Mouse (Mus musculus) activated CD4-positive, CD25-positive, alpha-beta regulatory T cell, adult 4 months (primary cell): ENCODE data around the gene Cdkal1. TPM values are rescaled to one million over a fixed set of nuclear protein-coding genes. Genes with fewer than 3 reads are reported as not detected.

ENCODE experiments used
- ATAC-seq: one replicate; pipeline ENCODE4 v1.8.0; 2017
- polyA plus RNA-seq, 2 experiments: library from polyadenylated mRNA; unstranded; fragments of 100-300 nt; shearing (Covaris generic); gene quantifications; one replicate each; pipeline ENCODE4 v1.2.1; 2017

The Cdkal1 gene
- polyA plus RNA-seq, 2 experiments from 2014 or later, result 28.7 to 40.9 TPM

DNA sequence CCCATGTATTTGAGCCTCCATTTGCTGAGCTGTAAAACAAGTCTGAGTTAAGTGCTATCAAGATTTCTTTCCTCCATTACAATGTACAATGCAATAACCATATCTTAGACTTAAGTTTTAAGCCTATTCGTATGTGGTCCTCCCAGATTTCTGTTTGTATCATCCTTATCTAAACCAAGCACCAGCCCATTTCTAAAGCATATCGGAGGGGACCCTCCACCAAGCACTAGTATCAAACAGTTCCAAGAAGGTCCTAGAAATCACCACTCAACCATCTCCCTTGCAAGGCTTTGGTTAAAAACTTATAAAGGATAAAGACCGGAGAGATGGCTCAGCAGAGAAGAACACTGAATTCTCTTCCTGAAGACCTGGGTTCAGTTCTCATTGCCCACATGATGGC lies 47.1 kb downstream of the Cdkal1 start:
- no peak for ATAC-seq

- ATAC-seq, result no peak
Measured at GRCm38 (mm10) chr13:29807930-29808329, 47.5 kb downstream of the Cdkal1 start.

DNA sequence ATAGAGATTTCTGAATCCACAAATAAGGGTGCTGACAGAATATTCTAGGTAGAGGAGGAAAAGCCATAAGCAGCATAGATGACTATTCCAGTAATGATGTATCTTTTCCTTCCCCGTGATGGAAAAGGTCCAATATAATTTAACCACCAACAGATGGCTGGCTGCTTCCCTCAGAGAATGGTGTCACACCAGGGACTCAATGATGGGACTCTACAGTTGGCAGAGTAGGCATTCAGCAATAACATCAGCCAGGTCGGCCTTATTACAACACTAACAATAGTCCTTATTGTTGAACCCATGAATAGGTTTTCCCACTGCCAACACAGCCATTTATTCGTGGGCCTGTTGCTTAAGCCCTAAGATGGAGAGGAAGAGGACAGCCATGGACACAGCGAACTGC lies 48.6 kb downstream of the Cdkal1 start:
- no peak for ATAC-seq

DNA sequence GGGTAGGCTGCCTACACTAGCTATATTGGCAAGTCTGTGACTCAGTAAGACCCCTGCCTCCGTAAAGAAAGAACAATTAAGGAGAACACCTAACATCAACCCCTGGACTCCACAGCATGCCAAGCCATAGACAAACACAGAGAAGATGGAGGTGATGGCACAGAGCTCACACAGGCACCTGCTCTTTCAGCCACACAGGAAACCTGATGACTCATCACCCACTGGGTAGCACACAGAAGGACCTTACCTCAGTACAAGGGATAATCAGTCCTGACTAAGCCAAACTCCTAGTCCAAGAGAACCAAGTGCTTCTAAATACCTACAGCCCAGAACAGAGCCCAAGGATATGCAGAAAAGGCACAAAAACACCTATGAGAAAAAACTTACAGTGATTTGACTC lies 50.2 kb downstream of the Cdkal1 start:
- no peak for ATAC-seq

DNA sequence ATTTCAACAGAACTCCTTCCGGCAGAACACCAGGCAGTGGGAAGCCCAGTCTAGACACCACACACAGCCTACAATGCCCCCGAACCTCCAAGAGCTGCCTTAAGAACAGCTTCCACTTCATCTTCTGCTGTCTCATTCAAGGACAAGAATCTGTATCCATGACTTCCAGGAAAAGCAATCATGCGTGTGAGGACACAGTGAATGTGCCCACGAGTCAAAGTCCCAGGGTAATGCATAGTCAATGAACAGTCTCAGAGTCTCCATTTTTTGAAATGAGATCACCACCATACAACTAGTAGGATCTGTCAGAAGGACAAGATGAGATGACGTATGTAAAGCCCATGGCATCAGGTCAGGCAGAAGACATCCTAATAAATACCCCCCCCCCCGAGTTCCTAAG lies 51.4 kb downstream of the Cdkal1 start:
- no peak for ATAC-seq

DNA sequence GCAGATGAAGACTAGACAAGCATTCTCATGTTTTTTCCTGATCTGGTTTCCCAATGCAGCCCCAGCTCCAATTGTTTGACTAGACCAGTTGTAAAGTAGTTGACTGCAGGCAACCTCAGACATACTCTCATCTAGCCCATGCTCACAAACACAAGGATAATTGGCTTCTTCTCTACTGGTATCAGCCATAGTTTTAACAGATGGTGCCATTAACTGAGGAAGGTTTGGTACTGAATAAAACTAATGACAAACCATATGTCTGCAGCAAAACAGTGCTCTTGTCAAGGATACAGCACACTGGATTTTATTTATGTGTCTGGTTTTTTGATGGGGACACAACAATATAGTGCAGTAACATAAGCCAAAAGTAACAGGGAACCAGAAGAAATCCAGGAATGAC lies 52.8 kb downstream of the Cdkal1 start:
- ATAC-seq, result no peak

- ATAC-seq, result no peak
Measured at GRCm38 (mm10) chr13:29800078-29800477, 55.4 kb downstream of the Cdkal1 start.

- ATAC-seq, result no peak
Measured at GRCm38 (mm10) chr13:29792112-29792511, 63.4 kb downstream of the Cdkal1 start.

DNA sequence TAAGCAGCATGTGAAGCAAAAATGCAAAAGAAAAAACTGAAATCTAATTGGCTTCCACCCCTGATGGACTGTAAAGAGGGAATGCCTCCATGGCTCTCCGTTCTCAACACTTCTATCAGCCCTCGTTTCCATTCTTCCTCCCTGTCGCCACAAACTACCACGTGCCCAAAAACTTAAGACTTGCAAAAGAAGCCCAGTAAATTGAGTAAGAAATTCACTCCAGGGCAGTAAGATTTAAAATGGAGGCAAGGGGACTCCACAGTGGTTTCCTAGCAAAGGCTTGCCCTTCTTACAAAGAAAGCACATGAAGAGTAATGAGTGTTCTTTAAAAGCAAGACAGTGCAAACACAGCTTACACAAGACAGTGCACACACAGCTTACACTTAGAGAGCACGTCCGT lies 64.0 kb downstream of the Cdkal1 start:
- ATAC-seq, result no peak

DNA sequence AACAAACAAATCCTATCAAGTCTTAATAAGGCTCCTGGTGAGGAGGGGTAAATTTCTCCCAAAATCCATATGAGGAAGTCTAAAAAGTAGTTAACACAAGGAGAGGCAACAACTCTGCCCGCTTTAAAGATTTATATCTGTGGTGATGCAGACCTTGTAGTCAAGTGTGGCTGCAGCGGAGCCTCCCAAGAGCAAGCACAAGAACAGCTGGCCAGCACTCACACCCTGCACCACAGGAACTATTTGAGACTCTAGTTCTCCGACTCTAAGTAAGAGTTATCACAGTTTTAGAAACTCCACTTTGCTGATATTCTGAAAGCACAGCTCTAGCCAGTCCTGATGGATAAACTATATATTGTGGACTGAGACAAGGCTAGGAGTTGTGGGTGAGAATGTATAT lies 68.5 kb downstream of the Cdkal1 start:
- no peak for ATAC-seq

DNA sequence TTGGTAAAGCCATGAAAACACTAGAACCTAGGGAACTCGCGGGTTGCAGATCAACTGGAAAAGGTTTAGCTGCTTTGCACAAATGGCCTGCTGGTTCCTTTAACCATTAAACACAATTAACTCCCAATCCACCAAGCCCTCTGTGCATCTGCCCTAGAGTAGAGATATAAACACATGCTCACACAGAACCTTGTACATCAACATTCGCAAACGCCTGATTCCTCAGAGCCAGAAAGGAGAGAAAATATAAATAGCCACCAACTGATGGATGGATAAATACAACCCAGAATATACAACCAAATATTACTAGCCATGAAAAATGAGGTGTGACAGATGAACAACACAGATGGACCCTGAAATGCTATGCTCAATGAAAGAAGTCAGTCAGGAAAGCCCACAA lies 70.6 kb downstream of the Cdkal1 start:
- ATAC-seq, result no peak

GRCm38 (mm10) chr13:29781332-29781731 lies 74.1 kb downstream of the Cdkal1 start:
- no peak for ATAC-seq

GRCm38 (mm10) chr13:29780713-29781112 lies 74.8 kb downstream of the Cdkal1 start:
- ATAC-seq, result no peak

DNA sequence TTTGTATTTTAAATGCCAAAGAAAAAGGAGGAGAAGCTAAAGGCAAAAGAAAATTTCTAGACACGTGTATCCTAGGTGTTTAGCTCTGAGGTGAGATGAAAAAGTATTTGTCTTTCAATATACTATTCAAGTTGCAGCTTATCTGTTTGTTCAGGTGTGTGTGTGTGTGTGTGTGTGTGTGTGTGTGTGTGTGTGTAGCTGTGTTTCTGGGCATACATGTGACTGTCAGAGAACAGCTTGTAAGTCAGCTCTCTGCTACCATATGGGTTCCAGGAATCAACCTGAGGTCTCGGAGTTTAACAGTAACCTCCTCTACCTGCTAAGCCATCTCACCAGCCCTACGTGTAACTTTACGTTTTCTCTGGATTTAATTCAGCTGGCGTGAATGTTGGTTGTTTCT lies 76.0 kb downstream of the Cdkal1 start:
- ATAC-seq, result no peak

DNA sequence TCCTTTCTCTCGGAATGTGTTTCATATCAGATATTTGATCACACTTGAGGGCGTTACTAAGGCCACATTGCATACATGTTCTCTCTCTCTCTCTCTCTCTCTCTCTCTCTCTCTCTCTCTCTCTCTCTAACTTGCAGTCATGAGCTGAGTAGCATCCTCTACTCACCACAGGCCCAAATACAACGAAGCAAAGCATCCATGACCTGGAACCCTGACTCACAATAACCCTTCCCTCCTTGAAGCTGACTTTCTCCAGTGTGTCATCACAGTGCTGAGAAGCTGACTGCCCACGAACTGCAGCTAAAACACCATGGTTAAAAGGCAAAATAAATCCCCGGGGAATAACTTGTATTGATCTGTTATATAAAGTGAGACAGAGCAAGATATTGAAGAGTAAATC lies 76.4 kb downstream of the Cdkal1 start:
- no peak for ATAC-seq

- no peak for ATAC-seq
Measured at GRCm38 (mm10) chr13:29778124-29778523, 77.3 kb downstream of the Cdkal1 start.

GRCm38 (mm10) chr13:29777225-29777624 lies 78.2 kb downstream of the Cdkal1 start:
- ATAC-seq, result no peak

GRCm38 (mm10) chr13:29775603-29776230 lies 79.8 kb downstream of the Cdkal1 start:
- ATAC-seq, result no peak

DNA sequence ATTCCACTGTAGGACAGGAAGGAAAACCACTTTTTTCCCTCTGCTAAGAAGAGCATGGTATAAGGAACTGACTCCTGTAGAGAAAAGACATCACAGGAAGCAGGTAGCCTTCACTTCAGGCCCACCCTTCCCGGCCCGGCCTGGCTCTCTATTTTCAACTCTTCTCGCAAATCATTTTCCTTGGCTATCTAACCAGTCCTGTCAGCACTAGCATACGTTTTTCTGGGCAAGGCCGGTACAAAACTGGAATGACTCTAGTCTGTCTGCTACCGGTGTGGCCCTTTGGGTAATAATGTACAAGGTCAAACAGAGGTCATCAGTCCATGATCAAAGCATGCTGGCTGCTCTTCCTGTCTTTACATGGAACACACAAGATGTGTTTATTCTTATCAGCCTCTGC lies 81.9 kb downstream of the Cdkal1 start:
- no peak for ATAC-seq

DNA sequence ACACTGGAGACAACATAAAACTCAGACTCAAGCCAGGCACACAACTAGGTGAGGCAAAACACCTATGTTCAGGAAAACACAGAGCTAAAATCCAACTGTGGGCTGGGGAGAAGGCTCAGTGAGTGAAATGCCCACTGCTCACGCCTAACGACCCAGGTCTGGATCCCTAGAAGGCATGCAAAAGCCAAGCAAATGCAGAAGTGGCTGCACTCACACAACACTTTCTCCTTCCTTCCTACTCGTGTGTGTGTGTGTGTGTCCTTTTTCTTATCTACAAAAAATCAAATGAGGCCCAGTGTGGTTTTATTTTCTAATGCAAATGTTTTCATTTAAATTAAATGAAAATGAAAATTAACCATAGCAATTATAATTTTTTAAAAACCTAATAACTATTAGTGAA lies 82.5 kb downstream of the Cdkal1 start:
- ATAC-seq, result no peak

DNA sequence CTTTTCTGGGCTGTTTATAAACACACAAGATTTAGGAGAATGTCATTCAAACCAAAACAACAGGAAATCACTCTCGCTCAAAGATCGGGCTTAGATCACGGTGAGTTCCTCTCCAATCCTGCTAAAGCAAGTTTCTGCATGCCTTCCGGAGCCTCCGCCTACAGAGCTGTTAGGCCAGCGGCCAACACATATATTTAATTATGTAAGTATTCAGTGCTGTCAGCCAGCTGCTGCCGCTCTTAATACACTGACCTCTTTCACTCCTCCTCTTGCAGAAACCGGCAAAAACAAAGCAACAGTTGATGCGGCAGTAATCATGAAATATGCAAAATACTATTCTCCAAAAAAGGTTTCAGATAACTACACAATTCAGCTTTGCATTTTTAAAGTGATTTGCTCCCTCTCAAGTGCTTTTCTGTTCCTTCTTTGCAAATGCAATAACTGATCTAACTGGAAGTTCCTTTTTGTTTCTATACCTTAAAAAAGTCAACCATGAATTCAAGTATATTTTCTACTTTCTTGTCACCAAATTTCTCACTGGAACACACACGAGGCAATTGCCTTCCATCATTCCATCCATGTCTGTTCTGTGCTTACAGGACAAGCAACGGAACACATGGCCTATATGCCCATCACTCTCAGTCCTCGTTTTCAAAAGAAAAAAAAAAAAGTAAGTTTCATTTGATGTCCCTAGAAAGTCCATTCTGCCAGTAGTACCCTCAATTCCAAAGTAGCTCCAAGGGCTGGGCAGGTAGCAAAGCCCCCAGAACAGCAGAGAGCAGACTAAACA lies 85.6 kb downstream of the Cdkal1 start:
- ATAC-seq, result peak; percentile 69

- no peak for ATAC-seq
Measured at GRCm38 (mm10) chr13:29768104-29768503, 87.4 kb downstream of the Cdkal1 start.

DNA sequence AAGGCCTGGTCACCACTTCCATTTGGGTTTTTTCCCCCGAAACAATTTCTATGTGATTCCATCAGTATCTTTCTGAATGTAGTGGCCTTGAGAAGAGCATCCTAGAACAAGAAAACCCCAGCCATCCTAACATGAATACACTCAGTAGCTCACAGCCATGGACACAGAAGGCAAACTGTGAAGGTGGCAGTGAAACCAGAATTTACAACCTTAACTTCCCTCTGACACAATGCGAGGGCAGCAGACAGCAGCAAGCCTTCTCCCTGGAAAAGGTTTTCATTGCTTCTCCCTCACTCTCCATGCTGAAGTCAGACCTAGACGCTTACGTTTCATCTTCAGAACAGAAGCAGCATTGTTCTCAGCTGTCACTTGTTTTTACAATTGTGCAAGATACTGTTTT lies 87.9 kb downstream of the Cdkal1 start:
- no peak for ATAC-seq

GRCm38 (mm10) chr13:29766377-29766776 lies 89.1 kb downstream of the Cdkal1 start:
- no peak for ATAC-seq

GRCm38 (mm10) chr13:29765296-29765695 lies 90.2 kb downstream of the Cdkal1 start:
- ATAC-seq, result no peak
